Mouse (Mus musculus): ENCODE measurements at regions not wholly inside any gene's neighbourhood (a gene's known extent, or its start where the extent isn't known, plus 50 kb on each side); places are given as distances from the start of the nearest gene placed in this dataset.
A peak's percentile ranks its signal among the peaks of the same experiment; 100 is the strongest.

DNA sequence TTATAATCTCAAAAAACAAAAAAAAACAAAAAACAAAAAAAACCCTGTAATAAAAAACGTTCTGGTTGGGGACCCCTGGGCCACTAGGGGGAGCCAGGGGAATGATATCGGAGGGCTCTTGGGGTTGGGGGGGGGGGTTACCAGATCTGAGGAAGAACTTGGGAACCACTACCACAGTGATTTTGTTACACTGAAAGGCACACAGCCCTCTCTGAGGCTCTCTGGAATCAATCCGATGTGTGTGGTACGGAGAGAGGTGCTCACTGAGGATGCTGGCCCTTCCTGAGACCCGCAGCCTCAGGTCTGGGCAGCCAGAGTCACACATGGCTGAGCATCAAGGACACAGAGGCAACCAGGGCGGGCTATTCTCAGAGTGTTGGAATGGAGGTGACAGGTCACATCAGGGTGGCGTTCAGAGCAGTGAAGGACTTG is 89.9 kb upstream of the Pabpc6 start:
- DNase-seq: no peak

DNA sequence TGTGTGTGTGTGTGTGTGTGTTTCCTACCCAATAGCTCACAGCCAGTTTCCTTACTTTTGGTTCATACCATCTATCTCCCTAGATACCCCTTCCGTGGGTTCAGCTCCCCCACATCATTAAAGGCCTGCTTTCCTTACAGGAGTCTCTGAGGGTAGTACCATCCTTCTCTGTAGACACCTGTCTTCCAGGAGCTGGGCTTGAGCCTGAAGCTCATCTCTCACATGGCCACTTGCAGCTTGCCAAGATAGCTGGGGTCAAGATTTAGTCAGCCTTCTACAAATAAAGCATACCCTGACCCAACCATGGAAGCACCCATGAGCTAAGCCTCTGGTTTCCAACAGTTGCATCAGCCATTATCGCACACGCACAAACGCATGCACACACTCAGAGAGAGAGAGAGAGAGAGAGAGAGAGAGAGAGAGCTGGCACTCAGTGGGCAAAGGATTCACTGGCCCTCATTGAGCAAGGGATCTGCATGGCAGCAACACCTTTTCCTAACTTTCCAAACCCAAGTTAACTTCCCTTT is 88.3 kb upstream of the Pabpc6 start:
- no peak for DNase-seq

DNA sequence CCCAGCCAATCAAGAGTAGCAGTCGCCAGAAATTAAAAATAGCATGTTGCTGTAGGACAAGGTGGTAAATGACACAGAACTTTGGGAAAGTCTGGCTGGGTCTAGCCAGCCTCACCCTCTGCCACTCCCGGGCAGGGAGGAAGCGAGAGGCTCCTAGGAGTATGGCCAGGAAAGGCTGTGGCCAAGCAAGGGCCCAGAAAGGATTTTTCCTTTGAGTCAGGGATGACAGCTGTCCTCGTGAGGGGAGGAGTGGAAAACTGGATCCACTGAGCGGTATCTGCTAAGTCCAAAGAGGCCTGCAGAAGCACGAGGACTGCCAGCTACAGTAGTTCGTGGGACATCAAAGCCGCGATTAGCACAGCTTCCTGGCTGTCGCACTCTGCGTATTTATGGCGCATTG is 87.2 kb upstream of the Pabpc6 start:
- no peak for DNase-seq

DNA sequence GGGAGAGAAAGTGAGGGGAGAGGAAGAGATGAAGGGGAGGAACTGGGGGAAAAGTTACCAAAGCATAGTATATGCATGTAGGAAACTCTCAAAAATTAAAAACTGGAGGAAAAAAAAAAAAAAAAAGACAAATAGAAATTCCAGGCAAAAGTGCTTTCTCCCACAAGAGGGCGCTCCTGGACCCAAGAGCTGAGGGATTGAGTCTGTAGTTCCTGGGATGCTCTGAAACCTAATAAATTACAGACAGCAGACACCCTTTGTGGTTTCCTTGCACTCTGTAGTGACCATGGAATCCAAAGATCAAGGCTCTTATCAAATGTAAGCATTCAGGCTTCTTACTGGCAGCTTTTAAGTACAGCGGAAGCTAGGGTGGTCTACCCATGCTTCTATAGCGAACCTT is 86.7 kb upstream of the Pabpc6 start:
- peak; percentile 61 for DNase-seq

DNA sequence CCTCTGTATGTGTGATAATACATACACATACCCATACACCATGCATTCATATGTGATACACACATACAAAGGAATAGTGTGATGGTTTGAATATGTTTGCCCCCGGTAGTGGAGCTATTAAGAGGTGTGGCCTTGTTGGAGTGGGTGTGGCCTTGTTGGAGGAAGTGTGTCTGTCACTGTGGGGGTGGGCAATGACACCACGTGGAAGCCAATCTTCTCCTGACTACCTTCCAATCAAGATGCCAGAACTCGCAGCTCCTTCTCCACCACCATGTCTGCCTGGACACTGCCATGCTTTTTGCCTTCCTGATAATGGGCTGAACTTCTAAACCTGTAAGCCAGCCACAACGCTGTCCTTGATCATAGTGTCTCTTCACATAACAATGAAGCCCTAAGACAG is 86.1 kb upstream of the Pabpc6 start:
- DNase-seq: no peak

DNA sequence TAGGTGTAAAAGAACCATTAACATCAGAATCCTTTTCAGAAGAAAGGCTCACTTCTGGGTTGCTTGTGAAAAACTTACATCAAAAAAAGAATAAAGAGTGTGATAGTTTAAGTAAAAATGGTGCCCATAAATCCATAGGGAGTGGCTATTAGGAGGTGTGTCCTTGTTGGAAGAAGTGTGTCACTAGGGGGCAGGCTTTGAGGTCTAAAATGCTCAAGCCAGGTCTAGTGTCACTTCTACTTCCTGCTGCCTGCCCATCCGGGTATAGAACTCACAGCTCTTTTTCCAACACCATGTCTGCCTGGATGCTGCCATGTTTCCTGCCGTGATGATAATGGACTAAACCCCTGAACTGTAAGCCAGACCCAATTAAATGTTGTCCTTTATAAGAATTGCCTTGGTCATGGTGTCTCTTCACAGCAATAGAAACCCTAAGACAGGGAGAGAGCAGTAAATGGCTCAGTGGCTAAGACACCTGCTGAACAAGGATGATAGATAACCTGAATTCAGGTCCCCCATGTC is 85.4 kb upstream of the Pabpc6 start:
- DNase-seq: no peak

DNA sequence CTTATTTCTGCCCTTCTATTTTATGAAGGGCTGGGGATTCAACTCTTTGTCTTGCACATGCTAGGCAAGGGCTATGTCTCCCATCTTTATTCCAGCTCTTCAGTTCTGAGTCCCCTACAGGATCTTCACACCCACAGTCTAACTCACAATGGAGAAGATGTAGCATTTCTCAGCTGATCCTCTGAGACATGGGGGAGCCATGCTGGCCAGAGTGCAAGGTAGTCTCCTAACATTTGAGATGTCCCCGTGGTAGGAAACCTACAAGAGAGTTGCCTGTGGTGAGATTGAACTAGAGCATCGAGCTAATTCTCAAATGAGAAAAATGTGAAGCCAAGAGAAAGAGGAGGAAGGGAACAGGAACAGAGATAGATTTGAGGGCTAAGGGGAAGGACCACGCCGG is 83.3 kb upstream of the Pabpc6 start:
- no peak for DNase-seq

DNA sequence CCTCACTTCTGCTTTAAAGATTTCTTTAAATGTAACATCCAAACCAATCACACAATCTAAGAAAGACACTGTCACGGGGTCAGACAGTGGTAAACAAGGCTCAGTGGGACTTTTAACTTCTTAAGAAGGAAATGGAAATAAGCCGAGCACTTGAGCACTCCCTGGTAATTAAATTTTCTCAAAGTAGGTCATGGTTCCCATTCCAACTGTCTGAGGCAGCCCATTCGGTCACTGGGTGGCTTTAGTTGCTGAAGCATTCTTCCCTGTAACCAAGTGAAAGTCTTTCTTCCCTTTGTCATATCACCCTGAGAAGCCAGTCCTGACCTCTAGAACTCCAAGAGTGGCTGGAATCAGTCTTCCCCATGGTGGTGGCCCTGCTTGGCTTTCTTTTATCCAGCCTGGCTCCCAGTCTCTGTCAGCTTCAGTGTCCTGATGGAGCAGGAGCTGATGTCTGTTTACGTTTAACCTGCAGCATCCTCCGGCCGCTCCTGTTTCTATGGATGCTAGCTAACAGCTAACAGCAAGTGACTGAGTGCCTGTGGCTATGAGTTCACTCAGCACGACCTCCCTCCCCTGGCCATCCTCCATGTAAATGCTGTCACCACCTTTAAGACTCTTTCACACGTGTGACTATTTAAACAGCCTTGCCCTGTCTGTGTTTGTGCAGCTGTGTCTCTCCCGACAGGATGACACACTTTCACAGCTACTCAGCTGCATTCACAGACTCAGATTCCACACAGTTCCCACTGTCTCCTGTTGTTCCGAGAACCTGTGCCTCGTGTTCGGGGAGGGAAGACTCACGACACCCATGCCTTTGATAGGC is 82.0 kb upstream of the Pabpc6 start:
- DNase-seq: no peak

DNA sequence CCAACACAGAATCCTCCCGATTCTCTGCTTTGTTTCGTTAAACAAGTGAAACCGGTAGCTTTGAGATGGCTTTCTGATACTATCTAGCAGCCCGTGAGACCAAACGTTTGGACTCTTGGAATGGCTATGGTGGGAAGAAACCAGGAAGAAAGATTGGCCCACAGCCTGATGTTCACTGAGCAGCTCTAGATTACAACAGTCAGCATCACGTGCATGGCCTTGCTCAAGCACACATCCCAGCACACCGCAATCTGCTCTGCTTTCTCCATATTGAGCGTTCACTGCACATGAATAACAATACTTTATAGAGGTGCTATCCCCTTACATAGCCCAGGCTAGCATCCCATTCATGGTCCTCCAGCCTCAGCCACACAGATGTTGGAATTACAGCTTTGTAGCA is 80.5 kb upstream of the Pabpc6 start:
- DNase-seq: no peak

DNA sequence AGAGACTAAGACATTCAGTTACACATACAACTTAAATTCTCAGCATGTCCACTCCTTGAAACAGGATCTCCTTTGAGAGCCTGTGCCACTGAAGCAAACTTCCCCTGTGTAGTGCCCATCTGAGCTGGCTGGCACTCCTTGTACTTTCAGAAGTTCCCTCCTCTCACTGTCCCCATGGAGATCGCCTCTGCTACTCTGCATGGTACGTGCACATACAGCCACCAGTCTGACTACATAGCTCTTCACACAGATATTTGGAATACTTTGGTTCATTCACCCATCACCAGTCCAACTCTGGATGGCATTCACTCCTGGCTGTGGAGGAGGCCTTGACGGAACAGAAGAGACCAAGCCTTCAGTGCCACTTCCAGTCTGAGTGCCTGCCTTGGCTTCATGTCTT is 79.8 kb upstream of the Pabpc6 start:
- DNase-seq: no peak

DNA sequence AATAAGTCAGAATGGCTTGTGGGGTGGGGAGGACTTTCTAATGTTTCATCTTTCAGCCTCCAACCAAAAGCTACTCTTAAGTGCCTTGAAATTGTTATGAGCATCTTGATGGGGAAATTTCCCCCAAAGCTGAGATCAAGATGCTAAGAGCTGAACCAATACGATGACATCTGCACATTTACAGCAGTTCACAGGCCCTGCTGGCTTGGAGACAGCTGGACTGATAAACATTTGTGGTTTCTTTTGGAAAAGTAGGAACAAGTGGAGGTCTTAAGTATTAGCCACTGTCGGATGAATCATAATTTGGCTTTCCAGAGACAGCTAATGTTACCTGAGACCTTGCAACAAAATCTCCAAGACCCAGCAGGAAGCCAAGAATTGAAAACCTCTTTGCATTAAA is 78.4 kb upstream of the Pabpc6 start:
- no peak for DNase-seq

DNA sequence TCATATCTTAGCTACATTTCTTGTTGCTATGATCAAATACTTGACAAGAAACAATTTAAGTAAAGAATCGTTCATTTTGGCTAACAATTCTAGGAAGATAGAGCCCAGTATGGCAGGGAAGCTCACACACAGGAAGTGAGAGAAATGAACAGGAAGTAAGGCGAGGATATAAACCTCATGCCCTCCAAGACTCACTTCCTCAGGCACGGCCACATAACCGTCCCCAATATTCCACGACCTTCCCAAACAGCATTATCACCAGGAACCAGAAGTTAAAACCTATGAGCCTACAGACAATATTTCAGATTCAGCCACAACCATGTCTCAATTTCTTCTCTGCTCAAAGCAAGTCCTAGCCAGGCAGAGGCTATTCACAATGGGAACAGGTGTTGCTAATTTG is 73.8 kb upstream of the Pabpc6 start:
- no peak for DNase-seq

DNA sequence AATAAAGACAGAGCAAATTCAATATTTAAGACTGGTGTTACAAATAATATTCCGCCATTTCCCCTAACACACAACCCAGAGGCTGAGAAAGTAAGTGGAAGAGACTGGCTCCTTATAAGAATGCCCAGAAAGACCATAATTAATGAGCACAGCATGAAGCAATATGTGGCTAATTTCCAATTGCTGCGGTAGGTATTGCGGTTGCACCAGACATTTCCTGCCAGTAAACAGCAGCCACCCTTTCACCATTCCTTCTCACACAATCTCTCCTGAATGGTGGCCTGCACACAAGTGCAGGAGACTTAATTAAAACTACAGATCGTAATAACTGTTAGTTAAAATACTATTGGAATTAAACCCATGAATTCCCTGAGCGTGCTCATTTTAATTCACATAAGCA is 71.8 kb upstream of the Pabpc6 start:
- no peak for DNase-seq

DNA sequence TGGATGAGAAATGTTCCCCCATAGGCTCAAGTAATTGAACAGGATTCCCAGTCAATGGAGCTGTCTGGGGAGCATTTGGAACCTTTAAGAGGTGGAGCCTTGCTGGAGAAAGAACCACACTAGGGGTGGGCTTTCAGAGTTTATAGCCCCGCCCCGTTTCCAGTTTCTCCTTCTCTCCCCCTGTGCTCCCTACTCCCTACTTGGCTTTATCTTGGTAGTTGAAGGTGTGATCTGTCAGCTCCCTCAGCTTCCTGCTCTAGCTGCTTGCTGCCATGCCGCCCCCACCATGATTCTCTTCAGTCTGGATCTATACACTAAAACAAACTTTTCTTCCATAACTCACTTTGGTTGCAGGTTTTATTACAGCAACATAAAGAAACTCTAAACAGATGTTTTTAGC is 59.5 kb upstream of the Pabpc6 start:
- DNase-seq: no peak

DNA sequence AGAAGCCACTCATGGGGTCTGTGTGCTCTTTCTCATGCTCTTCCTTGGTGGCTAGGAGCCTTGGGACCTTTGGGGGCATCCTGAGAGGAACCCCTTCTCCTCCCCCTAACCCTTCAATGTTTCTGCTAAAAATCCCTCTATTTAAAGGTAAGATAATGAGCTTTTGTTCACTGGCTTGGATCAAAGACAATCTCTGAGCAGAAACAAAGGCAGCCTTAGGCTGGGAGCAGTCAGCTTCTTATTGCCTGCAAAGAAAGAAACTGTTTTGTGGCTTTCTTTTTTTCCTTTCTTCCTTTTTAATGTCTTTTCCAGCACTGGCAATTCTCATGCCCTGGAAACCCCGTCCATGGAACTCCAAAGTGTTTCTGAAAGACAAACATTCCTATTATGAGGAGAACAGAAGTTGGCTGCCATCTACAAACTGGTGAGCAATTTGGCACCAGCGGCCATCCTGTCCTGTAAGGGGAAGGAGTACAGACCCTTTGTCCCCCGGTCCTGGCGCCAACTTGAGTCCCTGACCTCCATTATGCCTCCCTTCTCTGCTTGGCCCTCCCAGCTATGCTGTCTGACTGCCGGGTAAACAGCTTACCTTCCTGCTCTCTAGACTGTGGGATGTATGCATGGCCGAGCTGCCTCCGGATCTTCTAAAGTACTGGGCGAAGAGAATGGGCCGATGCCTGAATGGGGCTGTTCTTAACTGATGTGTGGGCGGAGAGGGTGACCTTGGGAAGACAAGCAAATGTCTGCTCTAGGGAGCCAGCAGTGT is 56.4 kb upstream of the Pabpc6 start:
- peak; percentile 2 for DNase-seq

DNA sequence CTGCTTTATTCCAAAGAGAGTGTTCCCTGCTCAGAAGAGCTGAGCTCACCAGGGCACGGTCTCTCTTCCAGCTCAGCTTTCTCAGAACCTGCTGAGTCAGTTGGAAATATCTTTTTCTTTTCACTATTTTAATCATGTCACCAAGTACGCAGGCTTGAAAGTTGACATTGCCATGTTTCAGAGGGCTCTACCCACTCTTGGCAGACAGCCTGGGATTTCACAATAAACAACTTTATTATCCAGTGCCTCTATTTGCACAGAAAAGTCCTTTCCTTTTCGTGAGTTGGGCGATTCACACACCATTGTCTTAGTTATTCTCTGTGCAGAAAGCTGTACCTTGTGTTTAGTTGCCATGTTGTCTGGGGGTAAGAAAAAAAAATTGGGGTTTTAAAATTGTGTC is 54.0 kb upstream of the Pabpc6 start:
- DNase-seq: no peak

DNA sequence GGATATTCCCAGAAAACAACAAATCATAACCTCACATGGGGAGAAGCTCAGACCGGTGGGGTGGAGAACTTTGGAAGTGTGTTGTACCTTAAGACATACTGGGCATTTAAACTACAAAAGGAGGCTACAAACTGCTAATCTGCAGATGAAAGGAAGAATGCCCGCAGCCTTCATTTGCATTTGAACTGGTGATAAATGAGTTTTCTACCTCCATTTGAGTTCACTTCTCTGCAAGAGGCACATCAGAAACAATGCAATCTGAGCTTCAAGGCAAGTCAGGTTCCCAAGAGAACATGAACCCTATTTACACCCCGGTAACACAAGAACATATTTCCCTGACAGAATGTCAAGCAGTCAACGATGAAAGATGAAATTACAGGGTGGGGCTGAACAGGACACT is 53.2 kb upstream of the Pabpc6 start:
- DNase-seq: no peak

Measured in cerebellum, adult 8-10 months (tissue).